Mouse (Mus musculus): ENCODE measurements around the gene Clcn6. TPM values are rescaled to one million over a fixed set of nuclear protein-coding genes. Genes with fewer than 3 reads are reported as not detected.
A peak's percentile ranks its signal among the peaks of the same experiment; 100 is the strongest.

Clcn6 gene
- total and polyA plus RNA-seq, 3 experiments = 6.2 to 21.0 (median 16.1) TPM

DNA sequence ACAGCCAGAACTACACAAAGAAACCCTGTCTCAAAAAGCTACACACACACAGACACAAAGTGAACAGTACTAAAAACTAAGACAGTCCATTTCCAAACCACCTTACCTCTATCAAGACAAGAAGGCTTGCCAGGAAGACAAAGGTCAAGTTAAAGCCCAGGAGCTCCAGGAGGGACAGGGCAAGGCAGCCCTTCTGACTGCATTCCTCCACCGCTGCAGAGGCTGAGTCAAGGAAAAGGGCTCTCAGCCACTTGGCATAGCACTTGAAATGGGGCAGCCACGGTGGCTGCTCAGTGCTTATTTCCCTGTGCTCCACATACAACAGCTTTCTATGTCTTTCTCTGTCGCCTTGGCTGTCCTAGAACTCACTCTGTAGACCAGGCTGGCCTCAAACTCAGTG is 14.6 kb downstream of the Clcn6 start:
- H3K36me3 ChIP-seq (replicated peaks) = peaks cover 92% of the 10 kb centered on the region
- DNase-seq (ENCODE audit: low spot score) (no peak), ATAC-seq (ENCODE audit: extremely low read depth, insufficient number of reproducible peaks, low FRiP score, poor library complexity, severe bottlenecking) (no peak)
- no peak overlapping the region for H3K4me3 ChIP-seq (ENCODE audit: low read depth, low read length)
- peaks cover under 1% of the 10 kb centered on the region; the same call in 1 of the 2 replicates for H3K4me1 ChIP-seq (ENCODE audit: insufficient read depth, low read depth, low read length)
- H3K27me3 ChIP-seq (ENCODE audit: insufficient read depth, low read length) = no peaks in the 10 kb centered on the region
- TF ChIP-seq GATA1 (IDR thresholded peaks at IDR 0.05; ENCODE audit: borderline replicate concordance, low read length) (no peak), POLR2AphosphoS5 (IDR thresholded peaks at IDR 0.05; ENCODE audit: insufficient replicate concordance, low read depth, low read length) (no peak), TAL1 (conservative IDR thresholded peaks at IDR 0.05; ENCODE audit: low read depth, low read length) (no peak), GATA2 (IDR thresholded peaks at IDR 0.05; ENCODE audit: borderline replicate concordance, low read depth, low read length) (no peak), CTCF (IDR thresholded peaks at IDR 0.05; ENCODE audit: low read depth, low read length) (no peak)
- no peaks in the 10 kb centered on the region for H3K9me3 ChIP-seq (replicated peaks)

DNA sequence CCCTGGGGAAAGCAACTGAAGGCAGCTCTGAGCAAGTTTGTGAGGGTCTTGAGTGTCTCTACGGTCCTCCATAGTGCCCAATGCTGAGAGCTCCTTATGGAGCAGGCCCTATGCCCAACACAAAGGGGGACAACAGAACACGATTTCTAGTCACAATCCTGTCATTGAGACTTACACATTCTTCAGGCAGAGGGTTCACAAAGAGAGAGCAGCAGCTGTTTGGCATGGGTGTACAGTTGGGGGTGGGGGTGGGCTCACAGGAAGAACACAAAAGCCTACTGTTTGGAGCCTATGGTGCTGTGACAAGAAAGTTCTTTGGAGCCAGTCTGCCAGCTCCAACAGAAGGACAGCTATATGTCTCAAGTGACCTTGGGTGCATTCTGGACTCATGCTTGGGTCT is 20.2 kb downstream of the Clcn6 start:
- no peak overlapping the region for H3K4me3 ChIP-seq (ENCODE audit: low read depth, low read length)
- TF ChIP-seq TAL1 (conservative IDR thresholded peaks at IDR 0.05; ENCODE audit: low read depth, low read length) = no peak
- no peak for TF ChIP-seq POLR2AphosphoS5 (IDR thresholded peaks at IDR 0.05; ENCODE audit: insufficient replicate concordance, low read depth, low read length)
- TF ChIP-seq GATA1 (IDR thresholded peaks at IDR 0.05; ENCODE audit: borderline replicate concordance, low read length) = no peak
- TF ChIP-seq CTCF (IDR thresholded peaks at IDR 0.05; ENCODE audit: low read depth, low read length) = no peak
- no peaks in the 10 kb centered on the region for H3K9me3 ChIP-seq (replicated peaks)
- H3K27me3 ChIP-seq (ENCODE audit: insufficient read depth, low read length) = no peaks in the 10 kb centered on the region
- H3K4me1 ChIP-seq (ENCODE audit: insufficient read depth, low read depth, low read length) = peaks cover 2% of the 10 kb centered on the region; the same call in 1 of the 2 replicates
- ATAC-seq (ENCODE audit: extremely low read depth, insufficient number of reproducible peaks, low FRiP score, poor library complexity, severe bottlenecking) (no peak), DNase-seq (ENCODE audit: low spot score) (no peak)
- peaks cover 97% of the 10 kb centered on the region for H3K36me3 ChIP-seq (replicated peaks)

DNA sequence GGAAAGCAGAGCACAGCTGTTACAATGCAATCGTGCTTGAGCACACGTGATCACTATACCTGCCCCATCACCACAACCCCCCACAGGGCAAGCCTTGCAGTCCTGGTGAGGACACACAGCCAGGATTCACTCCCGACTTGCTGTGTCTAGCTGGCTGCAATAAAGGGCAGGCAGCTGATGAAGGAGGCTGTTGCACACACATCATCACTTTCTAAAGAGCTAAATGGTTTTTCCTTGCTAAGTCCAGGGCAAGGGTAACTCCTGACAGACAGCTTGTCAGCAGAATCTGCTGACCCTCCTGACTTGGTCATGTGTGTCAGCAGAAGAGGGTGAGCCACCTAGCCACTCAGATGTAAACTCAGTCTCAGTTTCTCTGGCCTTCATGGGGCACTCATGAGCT is 21.6 kb downstream of the Clcn6 start:
- Histone ChIP-seq H3K27me3 (ENCODE audit: insufficient read depth, low read length) (no peaks in the 10 kb centered on the region), H3K4me1 (ENCODE audit: insufficient read depth, low read depth, low read length) (peaks cover 2% of the 10 kb centered on the region; the same call in 1 of the 2 replicates), H3K4me3 (ENCODE audit: low read depth, low read length) (no peak overlapping the region), H3K9me3 (replicated peaks) (no peaks in the 10 kb centered on the region), H3K36me3 (replicated peaks) (peaks cover 97% of the 10 kb centered on the region)
- DNase-seq (ENCODE audit: low spot score) (no peak), ATAC-seq (ENCODE audit: extremely low read depth, insufficient number of reproducible peaks, low FRiP score, poor library complexity, severe bottlenecking) (no peak)
- TF ChIP-seq GATA2 (IDR thresholded peaks at IDR 0.05; ENCODE audit: borderline replicate concordance, low read depth, low read length) (no peak), CTCF (IDR thresholded peaks at IDR 0.05; ENCODE audit: low read depth, low read length) (no peak), POLR2AphosphoS5 (IDR thresholded peaks at IDR 0.05; ENCODE audit: insufficient replicate concordance, low read depth, low read length) (no peak), GATA1 (IDR thresholded peaks at IDR 0.05; ENCODE audit: borderline replicate concordance, low read length) (no peak), TAL1 (conservative IDR thresholded peaks at IDR 0.05; ENCODE audit: low read depth, low read length) (no peak)

DNA sequence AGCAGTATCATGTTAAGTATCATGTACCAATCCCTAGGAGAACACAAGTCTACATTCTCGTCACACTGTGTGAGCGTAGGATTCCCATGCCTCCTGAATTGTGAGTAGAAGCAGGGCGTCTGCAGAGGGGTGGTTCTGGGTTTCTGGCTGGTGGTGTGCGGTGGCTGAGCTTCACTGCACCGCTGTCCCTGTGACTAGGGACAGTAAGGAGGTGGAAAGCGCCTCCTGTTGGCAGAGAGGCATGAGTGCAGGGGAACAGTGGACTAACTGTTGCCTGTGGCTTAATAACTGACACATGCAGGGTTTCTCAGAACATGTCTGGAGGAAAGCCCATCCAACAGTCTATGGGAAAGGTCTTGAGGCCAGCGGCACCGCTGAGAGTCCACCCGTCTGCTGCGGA is 23.2 kb downstream of the Clcn6 start:
- Histone ChIP-seq H3K4me3 (ENCODE audit: low read depth, low read length) (no peak overlapping the region), H3K36me3 (replicated peaks) (peaks cover 97% of the 10 kb centered on the region), H3K9me3 (replicated peaks) (no peaks in the 10 kb centered on the region), H3K4me1 (ENCODE audit: insufficient read depth, low read depth, low read length) (peaks cover 2% of the 10 kb centered on the region; the same call in 1 of the 2 replicates), H3K27me3 (ENCODE audit: insufficient read depth, low read length) (no peaks in the 10 kb centered on the region)
- DNase-seq (ENCODE audit: low spot score) = no peak
- TF ChIP-seq GATA2 (IDR thresholded peaks at IDR 0.05; ENCODE audit: borderline replicate concordance, low read depth, low read length) (no peak), CTCF (IDR thresholded peaks at IDR 0.05; ENCODE audit: low read depth, low read length) (peak; percentile 9; the same call in 1 of the 2 replicates)
- ATAC-seq (ENCODE audit: extremely low read depth, insufficient number of reproducible peaks, low FRiP score, poor library complexity, severe bottlenecking) = no peak

DNA sequence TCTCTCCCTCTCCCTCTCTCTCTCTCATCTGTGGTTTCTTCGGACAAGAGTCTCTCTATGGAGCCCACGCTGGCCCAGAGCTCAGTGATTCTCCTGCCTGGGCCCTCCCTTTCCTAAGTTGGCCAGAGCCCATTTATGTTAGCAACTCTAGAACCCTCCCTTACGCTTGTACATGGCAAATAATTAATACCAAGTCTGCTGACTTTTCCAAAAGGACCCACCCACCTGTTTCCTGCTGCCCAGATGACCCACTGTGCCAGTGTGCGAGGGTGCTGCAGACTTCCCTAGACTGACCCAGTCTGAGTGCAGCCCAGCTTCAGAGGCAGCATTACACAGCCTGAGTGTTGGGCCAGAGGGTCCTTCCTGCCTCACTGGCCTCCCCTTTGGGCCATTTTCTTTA is 26.4 kb downstream of the Clcn6 start:
- Histone ChIP-seq H3K27me3 (ENCODE audit: insufficient read depth, low read length) (no peaks in the 10 kb centered on the region), H3K4me1 (ENCODE audit: insufficient read depth, low read depth, low read length) (no peaks in the 10 kb centered on the region; the same call in 1 of the 2 replicates), H3K9me3 (replicated peaks) (no peaks in the 10 kb centered on the region), H3K36me3 (replicated peaks) (peaks cover 100% of the 10 kb centered on the region), H3K4me3 (ENCODE audit: low read depth, low read length) (no peak overlapping the region)
- DNase-seq (ENCODE audit: low spot score) (no peak), ATAC-seq (ENCODE audit: extremely low read depth, insufficient number of reproducible peaks, low FRiP score, poor library complexity, severe bottlenecking) (no peak)
- TF ChIP-seq TAL1 (conservative IDR thresholded peaks at IDR 0.05; ENCODE audit: low read depth, low read length) (no peak), GATA1 (IDR thresholded peaks at IDR 0.05; ENCODE audit: borderline replicate concordance, low read length) (no peak), POLR2AphosphoS5 (IDR thresholded peaks at IDR 0.05; ENCODE audit: insufficient replicate concordance, low read depth, low read length) (no peak), GATA2 (IDR thresholded peaks at IDR 0.05; ENCODE audit: borderline replicate concordance, low read depth, low read length) (no peak), CTCF (IDR thresholded peaks at IDR 0.05; ENCODE audit: low read depth, low read length) (no peak)

DNA sequence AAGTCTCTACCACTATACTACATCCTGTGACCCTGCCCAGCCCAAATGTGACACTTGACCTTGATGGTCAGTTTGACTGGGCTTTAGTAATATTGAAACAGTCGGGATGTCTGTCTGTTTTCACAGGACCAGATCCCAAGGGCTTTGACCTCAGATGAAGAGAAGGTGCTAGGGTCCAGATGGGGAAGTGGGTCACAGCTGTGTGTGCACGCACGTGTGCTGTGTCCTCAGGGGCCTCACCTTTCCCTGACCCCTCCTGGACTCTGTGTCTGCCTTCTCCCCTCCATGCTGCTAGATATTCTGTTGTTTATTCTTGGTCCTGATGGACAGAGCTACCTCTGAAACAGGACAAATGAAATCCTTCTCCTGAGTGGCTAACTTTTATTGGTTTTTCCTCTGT is 27.3 kb downstream of the Clcn6 start:
- H3K27me3 ChIP-seq (ENCODE audit: insufficient read depth, low read length) = no peaks in the 10 kb centered on the region
- no peak for DNase-seq (ENCODE audit: low spot score)
- peaks cover 100% of the 10 kb centered on the region for H3K36me3 ChIP-seq (replicated peaks)
- ATAC-seq (ENCODE audit: extremely low read depth, insufficient number of reproducible peaks, low FRiP score, poor library complexity, severe bottlenecking) = no peak
- no peak overlapping the region for H3K4me3 ChIP-seq (ENCODE audit: low read depth, low read length)
- H3K9me3 ChIP-seq (replicated peaks) = no peaks in the 10 kb centered on the region
- TF ChIP-seq TAL1 (conservative IDR thresholded peaks at IDR 0.05; ENCODE audit: low read depth, low read length) = no peak
- TF ChIP-seq CTCF (IDR thresholded peaks at IDR 0.05; ENCODE audit: low read depth, low read length) = no peak
- TF ChIP-seq POLR2AphosphoS5 (IDR thresholded peaks at IDR 0.05; ENCODE audit: insufficient replicate concordance, low read depth, low read length) = no peak
- no peak for TF ChIP-seq GATA2 (IDR thresholded peaks at IDR 0.05; ENCODE audit: borderline replicate concordance, low read depth, low read length)
- TF ChIP-seq GATA1 (IDR thresholded peaks at IDR 0.05; ENCODE audit: borderline replicate concordance, low read length) = no peak
- no peaks in the 10 kb centered on the region; the same call in 1 of the 2 replicates for H3K4me1 ChIP-seq (ENCODE audit: insufficient read depth, low read depth, low read length)
